Mouse (Mus musculus) brown adipose tissue, adult 24 weeks (tissue): ENCODE data around the gene Sertad2. TPM values are rescaled to one million over a fixed set of nuclear protein-coding genes. Genes with fewer than 3 reads are reported as not detected.

Experiments
- H3K27ac ChIP-seq: fragments of 200-500 bp; replicated peaks from 2 replicates; pipeline ENCODE4 v1.5.1; 2012; ENCODE audit warnings: low read depth, mild to moderate bottlenecking, low read length
- H3K4me1 ChIP-seq: fragments of 200-500 bp; 2 replicates; pipeline ENCODE4 v1.6.1; 2012; ENCODE audit warnings: low read length, mixed read lengths; ENCODE audit not compliant: control insufficient read depth, insufficient read depth, insufficient read length
- H3K4me3 ChIP-seq: fragments of 200-500 bp; 2 replicates; pipeline ENCODE4 v1.5.1; 2012; ENCODE audit warnings: low read depth, mild to moderate bottlenecking, low read length, moderate library complexity; ENCODE audit not compliant: insufficient read depth
- polyA plus RNA-seq: library from polyadenylated mRNA; stranded (reverse); fragments of >200 nt; gene quantifications from 2 replicates; pipeline ENCODE4 v1.2.4, GENCODE M21; 2012; ENCODE audit not compliant: missing spikeins, insufficient read depth, insufficient read length

The Sertad2 gene
- 4.5 and 4.8 TPM in 2 replicates for polyA plus RNA-seq

GRCm38 (mm10) chr11:20542739-20543452, at the start of gene Sertad2:
Gene Sertad2, plus strand, starts transcription at chr11:20543253.
- H3K27ac ChIP-seq = peak within 1 kb of the TSS; percentile 75
- no peaks in the 10 kb centered on the region for H3K4me1 ChIP-seq
- H3K4me3 ChIP-seq = peak within 1 kb of the TSS; percentile 85

- H3K4me1 ChIP-seq = no peaks in the 10 kb centered on the region
- H3K4me3 ChIP-seq = no peak overlapping the region
- H3K27ac ChIP-seq = no peak overlapping the region
Observed at GRCm38 (mm10) chr11:20493922-20494626, 49.0 kb upstream of the Sertad2 start.

GRCm38 (mm10) chr11:20500516-20500915, 42.5 kb upstream of the Sertad2 start:
- no peak overlapping the region for H3K27ac ChIP-seq
- H3K4me1 ChIP-seq = no peaks in the 10 kb centered on the region
- no peak overlapping the region for H3K4me3 ChIP-seq

DNA sequence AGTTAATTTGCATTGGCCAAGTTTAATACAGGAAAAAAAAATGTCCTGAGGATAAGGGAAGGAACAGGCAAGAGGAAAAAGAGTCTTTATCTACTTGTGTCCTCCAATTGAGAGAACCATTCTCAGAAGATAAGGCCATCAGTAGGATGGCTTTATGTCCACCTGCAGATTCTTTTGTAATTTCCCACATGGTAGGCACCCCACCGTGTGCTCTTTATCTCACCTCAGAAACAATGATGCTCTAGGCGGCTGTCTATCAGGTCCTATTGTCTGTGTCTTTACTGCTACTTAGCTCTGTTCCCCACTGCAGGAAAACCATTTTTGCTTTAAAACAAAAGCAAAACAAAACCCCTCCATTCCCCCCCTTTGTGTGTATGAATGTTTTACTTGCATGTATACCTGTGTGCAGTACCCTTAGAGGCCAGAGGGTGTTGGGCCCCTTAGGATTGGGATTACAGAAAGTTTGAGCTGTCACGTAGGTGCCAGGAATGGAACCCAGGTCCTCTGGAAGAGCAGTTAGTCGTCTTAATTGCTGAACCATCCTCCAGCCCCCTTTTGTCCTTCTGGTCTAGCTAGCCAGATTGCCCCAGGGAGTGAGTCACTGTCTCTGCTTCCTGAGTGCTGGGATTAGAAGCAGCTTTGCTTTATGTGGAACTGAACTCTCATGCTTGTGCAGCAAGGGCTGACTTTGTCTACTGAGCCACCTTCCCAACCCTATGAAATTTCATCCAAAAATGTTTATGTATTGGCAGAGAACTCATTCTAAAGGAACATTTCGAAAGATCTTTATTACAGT, 41.7 kb upstream of the Sertad2 start:
- no peak overlapping the region for H3K27ac ChIP-seq
- H3K4me3 ChIP-seq = no peak overlapping the region
- H3K4me1 ChIP-seq = no peaks in the 10 kb centered on the region

DNA sequence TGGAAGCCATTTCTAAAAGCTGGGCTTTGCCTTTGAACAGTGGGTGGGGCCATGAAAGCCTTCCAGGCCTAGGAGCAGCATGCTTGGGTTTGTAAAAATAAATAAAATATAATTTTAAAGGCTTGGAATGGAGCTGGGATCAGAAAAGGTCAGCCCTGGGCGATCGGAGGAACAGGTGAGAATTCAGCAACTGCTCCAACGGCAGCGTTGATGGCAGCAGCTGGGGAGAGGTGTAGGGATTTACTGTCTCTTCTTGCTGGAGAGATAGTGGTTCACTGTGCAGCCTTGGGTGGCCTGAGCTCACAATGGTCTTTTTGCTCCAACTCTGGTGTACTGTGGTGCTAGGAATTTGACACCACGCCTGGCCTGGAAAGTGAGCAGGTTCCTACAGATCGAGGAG, 29.5 kb upstream of the Sertad2 start:
- H3K4me1 ChIP-seq = no peaks in the 10 kb centered on the region
- no peak overlapping the region for H3K27ac ChIP-seq
- H3K4me3 ChIP-seq = no peak overlapping the region

- Histone ChIP-seq H3K27ac (no peak overlapping the region), H3K4me3 (no peak overlapping the region), H3K4me1 (no peaks in the 10 kb centered on the region)
Observed at GRCm38 (mm10) chr11:20514757-20515156, 28.3 kb upstream of the Sertad2 start.

- H3K4me1 ChIP-seq = no peaks in the 10 kb centered on the region; the same call in 1 of the 2 replicates
- H3K27ac ChIP-seq = no peak overlapping the region
- no peak overlapping the region for H3K4me3 ChIP-seq
Observed at GRCm38 (mm10) chr11:20521321-20521720, 21.7 kb upstream of the Sertad2 start.

- no peak overlapping the region for H3K27ac ChIP-seq
- H3K4me1 ChIP-seq = no peaks in the 10 kb centered on the region; the same call in 1 of the 2 replicates
- H3K4me3 ChIP-seq = no peak overlapping the region
Observed at GRCm38 (mm10) chr11:20522750-20523149, 20.3 kb upstream of the Sertad2 start.

DNA sequence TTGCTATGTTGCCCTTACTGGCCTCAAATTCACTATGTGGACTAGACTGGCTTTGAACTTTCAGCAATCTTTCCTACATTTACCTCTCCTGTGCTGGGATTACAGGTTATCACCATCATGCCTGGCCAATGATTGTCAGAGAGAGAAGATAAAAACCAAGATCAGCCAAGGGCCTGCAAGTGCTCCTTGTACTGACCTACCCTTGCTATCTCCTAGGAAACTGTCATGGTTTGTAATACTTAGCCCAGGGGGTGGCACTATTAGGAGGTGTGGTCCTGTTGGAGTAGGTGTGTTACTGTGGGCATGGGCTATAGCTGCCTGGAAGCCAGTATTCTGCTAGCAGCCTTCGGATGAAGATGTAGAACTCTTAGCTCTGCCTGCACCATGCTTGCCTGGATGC, 18.6 kb upstream of the Sertad2 start:
- Histone ChIP-seq H3K4me3 (no peak overlapping the region), H3K4me1 (no peaks in the 10 kb centered on the region; the same call in 1 of the 2 replicates), H3K27ac (no peak overlapping the region)

GRCm38 (mm10) chr11:20525909-20526308, 17.1 kb upstream of the Sertad2 start:
- no peak overlapping the region for H3K27ac ChIP-seq
- no peaks in the 10 kb centered on the region; the same call in 1 of the 2 replicates for H3K4me1 ChIP-seq
- no peak overlapping the region for H3K4me3 ChIP-seq

- Histone ChIP-seq H3K4me3 (no peak overlapping the region), H3K27ac (no peak overlapping the region), H3K4me1 (no peaks in the 10 kb centered on the region)
Observed at GRCm38 (mm10) chr11:20527901-20528300, 15.2 kb upstream of the Sertad2 start.

DNA sequence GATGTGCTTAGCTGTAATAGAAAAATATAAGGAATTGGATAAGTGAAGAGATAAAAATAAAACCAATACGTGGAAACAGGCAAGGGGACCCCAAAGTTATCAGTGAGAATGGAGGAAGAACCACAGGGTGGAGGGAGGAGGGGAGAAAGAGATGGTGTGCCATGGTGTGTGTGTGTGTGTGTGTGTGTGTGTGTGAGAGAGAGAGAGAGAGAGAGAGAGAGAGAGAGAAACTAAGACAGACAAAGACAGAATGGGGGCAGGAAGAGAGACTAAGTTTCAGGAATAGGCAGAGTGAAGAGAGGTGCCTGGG, 11.4 kb upstream of the Sertad2 start:
- H3K4me1 ChIP-seq = no peaks in the 10 kb centered on the region
- H3K27ac ChIP-seq = no peak overlapping the region
- H3K4me3 ChIP-seq = peak overlapping the region; percentile 64

DNA sequence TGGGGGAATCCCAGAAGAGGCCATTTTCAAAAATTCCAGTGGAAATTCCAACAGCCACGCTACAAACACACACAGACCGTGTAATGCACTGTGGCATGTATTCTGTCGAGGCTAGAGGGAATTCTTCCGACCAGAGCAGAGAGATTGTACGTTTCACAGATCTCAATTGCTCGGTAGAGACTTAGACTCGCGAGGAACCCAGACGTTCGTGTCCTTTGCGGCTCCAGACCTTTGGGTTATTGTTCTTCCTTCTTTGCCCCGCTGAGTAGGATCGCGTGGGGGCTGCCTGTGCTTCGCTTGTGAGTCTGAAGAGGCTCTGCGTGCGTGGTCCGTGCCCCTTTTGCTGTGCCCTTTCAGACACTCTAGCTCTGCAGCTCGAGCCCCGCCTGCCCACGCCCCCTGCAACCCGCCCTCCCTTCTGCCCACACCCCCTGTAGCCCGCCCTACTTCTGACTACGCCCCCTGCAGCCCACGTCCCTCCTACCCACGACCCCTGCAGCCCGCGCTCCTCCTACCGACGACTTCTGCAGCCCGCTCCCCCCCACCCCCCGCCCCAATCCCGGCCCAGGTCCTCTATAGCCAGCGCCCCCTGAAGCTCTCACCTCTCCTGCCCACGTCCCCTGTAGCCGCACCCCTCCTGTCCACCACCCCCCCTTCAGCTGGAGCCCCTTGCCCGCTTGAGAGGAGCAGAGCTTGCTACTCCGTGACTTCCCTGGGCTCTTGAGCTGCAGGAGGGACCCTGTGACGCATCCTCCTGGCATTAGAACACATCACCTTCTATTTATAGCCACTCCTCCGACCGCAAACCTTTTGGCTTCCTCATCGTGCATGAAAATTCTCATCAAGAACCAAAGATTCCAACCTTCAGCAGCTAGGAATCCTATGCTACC, 10.8 kb upstream of the Sertad2 start:
- H3K4me1 ChIP-seq = no peaks in the 10 kb centered on the region
- peak overlapping the region; percentile 64 for H3K4me3 ChIP-seq
- H3K27ac ChIP-seq = peak overlapping the region; percentile 42

- 0 out of 2 replicates have a peak overlapping the region, but pooled peaks have one; percentile 19 for H3K27ac ChIP-seq
- no peaks in the 10 kb centered on the region for H3K4me1 ChIP-seq
- no peak overlapping the region for H3K4me3 ChIP-seq
Observed at GRCm38 (mm10) chr11:20533231-20533630, 9.8 kb upstream of the Sertad2 start.
